Mouse (Mus musculus) embryonic facial prominence, embryonic 15.5 days (tissue): ENCODE measurements around the gene Stap2. TPM values are rescaled to one million over a fixed set of nuclear protein-coding genes. Genes with fewer than 3 reads are reported as not detected.
A peak's percentile ranks its signal among the peaks of the same experiment; 100 is the strongest.

Experiments
- ATAC-seq: fragments of 200-750 bp; cut with Nextera tagmentation; 2 replicates; pipeline ENCODE4 v1.8.0; 2017; ENCODE audit warnings: low read depth, moderate TSS enrichment; ENCODE audit not compliant: insufficient number of reproducible peaks, low FRiP score, low TSS enrichment
- H3K27ac ChIP-seq: fragments of 300-500 bp; sonication (generic); replicated peaks from 2 replicates; pipeline ENCODE4 v1.5.1; 2015; ENCODE audit warnings: mild to moderate bottlenecking, inconsistent platforms
- H3K27me3 ChIP-seq: fragments of 300-500 bp; sonication (generic); 2 replicates; pipeline ENCODE4 v1.6.1; 2015; ENCODE audit warnings: inconsistent platforms
- H3K36me3 ChIP-seq: fragments of 300-500 bp; sonication (generic); 2 replicates; pipeline ENCODE4 v1.6.1; 2015; ENCODE audit warnings: mild to moderate bottlenecking, inconsistent platforms
- H3K4me1 ChIP-seq: fragments of 300-500 bp; sonication (generic); 2 replicates; pipeline ENCODE4 v1.6.1; 2015; ENCODE audit warnings: inconsistent platforms
- H3K4me2 ChIP-seq: fragments of 300-500 bp; sonication (generic); replicated peaks from 2 replicates; pipeline ENCODE4 v1.6.1; 2015; ENCODE audit warnings: mild to moderate bottlenecking, inconsistent platforms
- H3K4me3 ChIP-seq: fragments of 300-500 bp; sonication (generic); replicated peaks from 2 replicates; pipeline ENCODE4 v1.5.1; 2015; ENCODE audit warnings: mild to moderate bottlenecking, inconsistent platforms
- H3K9ac ChIP-seq: fragments of 300-500 bp; sonication (generic); 2 replicates; pipeline ENCODE4 v1.6.1; 2015; ENCODE audit warnings: inconsistent platforms
- H3K9me3 ChIP-seq: fragments of 300-500 bp; sonication (generic); replicated peaks from 2 replicates; pipeline ENCODE4 v1.6.1; 2016; ENCODE audit warnings: inconsistent platforms
- WGBS: fragments of 180-500 bp; shearing (Covaris S2); methylation state at CpG from one replicate; pipeline ENCODE4 v1.1.7; 2015; 5-methylcytosine and 5-hydroxymethylcytosine counted together
- polyA plus RNA-seq: library from polyadenylated mRNA; unstranded; fragments of >200 nt; fragmentation: Nextera tagmentation; extraction: Ambion mirVana; gene quantifications from 2 replicates; pipeline ENCODE4 v1.2.1, GENCODE M21; 2015

The Stap2 gene
- polyA plus RNA-seq, 1 experiment from 2014 or later: 24.5 TPM

GRCm38 (mm10) chr17:56015293-56015692 is 9.9 kb upstream of the Stap2 start:
- Histone ChIP-seq H3K27ac (no peak overlapping the region), H3K9me3 (no peaks in the 10 kb centered on the region), H3K4me1 (peaks cover 11% of the 10 kb centered on the region), H3K36me3 (peaks cover 86% of the 10 kb centered on the region), H3K4me3 (no peak overlapping the region), H3K27me3 (no peaks in the 10 kb centered on the region), H3K4me2 (no peak overlapping the region), H3K9ac (no peak overlapping the region)
- ATAC-seq: no peak
- 89% methylated on average over 9 of the region's 9 CpGs for WGBS

GRCm38 (mm10) chr17:56011441-56011840 is 6.1 kb upstream of the Stap2 start:
- peaks cover 47% of the 10 kb centered on the region for H3K36me3 ChIP-seq
- H3K4me2 ChIP-seq: no peak overlapping the region
- H3K27me3 ChIP-seq: no peaks in the 10 kb centered on the region
- H3K4me1 ChIP-seq: peaks cover 31% of the 10 kb centered on the region
- H3K9ac ChIP-seq: no peak overlapping the region
- no peak overlapping the region for H3K4me3 ChIP-seq
- 85% methylated on average over 7 of the region's 7 CpGs for WGBS
- H3K9me3 ChIP-seq: no peaks in the 10 kb centered on the region
- no peak for ATAC-seq
- 0 out of 2 replicates have a peak overlapping the region, but pooled peaks have one; percentile 7 for H3K27ac ChIP-seq

DNA sequence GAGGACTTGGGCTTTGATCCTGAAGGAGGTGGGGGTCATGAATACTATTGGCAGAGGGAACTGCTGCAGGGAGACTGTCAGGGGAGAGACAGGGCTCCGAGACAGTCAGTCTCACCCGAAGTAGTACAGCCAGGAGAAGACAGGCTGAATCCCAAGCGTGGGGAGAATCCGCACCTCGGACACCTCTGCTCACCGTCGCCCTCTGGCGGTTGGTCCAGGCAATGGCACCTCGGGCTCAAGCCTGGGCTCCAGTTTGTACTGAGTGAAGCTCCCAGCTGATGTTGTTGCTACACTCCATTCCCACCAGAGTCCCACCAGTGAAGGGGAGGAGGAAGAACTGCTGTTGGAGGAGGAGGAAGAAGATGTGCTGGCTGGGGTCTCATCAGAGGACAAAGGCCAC is 5.3 kb upstream of the Stap2 start:
- Histone ChIP-seq H3K36me3 (peaks cover 40% of the 10 kb centered on the region), H3K27ac (no peak overlapping the region), H3K4me1 (peaks cover 31% of the 10 kb centered on the region), H3K4me3 (peak overlapping the region; percentile 67), H3K9ac (0 out of 2 replicates have a peak overlapping the region, but pooled peaks have one; percentile 66), H3K9me3 (no peaks in the 10 kb centered on the region), H3K27me3 (no peaks in the 10 kb centered on the region), H3K4me2 (peak overlapping the region; percentile 99)
- no peak for ATAC-seq
- 4% methylated on average over 9 of the region's 9 CpGs for whole genome bisulfite sequencing

DNA sequence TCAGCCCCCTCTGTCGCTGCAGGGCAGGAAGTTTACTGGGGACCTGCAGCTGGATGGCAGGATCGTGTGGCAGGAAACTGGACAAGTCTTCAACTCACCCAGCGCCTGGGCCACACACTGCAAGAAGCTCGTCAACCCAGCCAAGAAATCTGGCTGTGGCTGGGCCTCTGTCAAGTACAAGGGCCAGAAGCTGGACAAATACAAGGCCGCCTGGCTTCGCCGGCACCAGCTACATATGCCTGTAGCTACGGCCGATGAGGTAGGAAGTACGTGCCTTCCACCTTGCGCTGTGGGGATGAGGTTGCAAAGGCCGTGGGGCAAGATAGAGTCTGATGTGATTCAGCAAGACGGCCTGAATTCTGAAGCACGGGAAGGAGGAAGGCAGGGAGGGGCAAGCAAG is 4.9 kb upstream of the Stap2 start:
- 67% methylated on average over 14 of the region's 14 CpGs for WGBS
- Histone ChIP-seq H3K27me3 (no peaks in the 10 kb centered on the region), H3K36me3 (peaks cover 36% of the 10 kb centered on the region), H3K27ac (peak overlapping the region; percentile 90; the same call in 1 of the 2 replicates), H3K4me1 (peaks cover 31% of the 10 kb centered on the region), H3K4me3 (peak overlapping the region; percentile 67), H3K9me3 (no peaks in the 10 kb centered on the region), H3K4me2 (peak overlapping the region; percentile 99), H3K9ac (peak overlapping the region; percentile 66)
- no peak for ATAC-seq

GRCm38 (mm10) chr17:56009962-56010240 is 4.5 kb upstream of the Stap2 start:
- no peaks in the 10 kb centered on the region for H3K9me3 ChIP-seq
- H3K36me3 ChIP-seq: peaks cover 32% of the 10 kb centered on the region
- H3K27me3 ChIP-seq: no peaks in the 10 kb centered on the region
- WGBS: 33% methylated on average over 2 of the region's 2 CpGs
- peak overlapping the region; percentile 99 for H3K4me2 ChIP-seq
- H3K4me3 ChIP-seq: peak overlapping the region; percentile 67
- peaks cover 31% of the 10 kb centered on the region for H3K4me1 ChIP-seq
- no peak for ATAC-seq
- peak overlapping the region; percentile 66 for H3K9ac ChIP-seq
- H3K27ac ChIP-seq: 0 out of 2 replicates have a peak overlapping the region, but pooled peaks have one; percentile 90

DNA sequence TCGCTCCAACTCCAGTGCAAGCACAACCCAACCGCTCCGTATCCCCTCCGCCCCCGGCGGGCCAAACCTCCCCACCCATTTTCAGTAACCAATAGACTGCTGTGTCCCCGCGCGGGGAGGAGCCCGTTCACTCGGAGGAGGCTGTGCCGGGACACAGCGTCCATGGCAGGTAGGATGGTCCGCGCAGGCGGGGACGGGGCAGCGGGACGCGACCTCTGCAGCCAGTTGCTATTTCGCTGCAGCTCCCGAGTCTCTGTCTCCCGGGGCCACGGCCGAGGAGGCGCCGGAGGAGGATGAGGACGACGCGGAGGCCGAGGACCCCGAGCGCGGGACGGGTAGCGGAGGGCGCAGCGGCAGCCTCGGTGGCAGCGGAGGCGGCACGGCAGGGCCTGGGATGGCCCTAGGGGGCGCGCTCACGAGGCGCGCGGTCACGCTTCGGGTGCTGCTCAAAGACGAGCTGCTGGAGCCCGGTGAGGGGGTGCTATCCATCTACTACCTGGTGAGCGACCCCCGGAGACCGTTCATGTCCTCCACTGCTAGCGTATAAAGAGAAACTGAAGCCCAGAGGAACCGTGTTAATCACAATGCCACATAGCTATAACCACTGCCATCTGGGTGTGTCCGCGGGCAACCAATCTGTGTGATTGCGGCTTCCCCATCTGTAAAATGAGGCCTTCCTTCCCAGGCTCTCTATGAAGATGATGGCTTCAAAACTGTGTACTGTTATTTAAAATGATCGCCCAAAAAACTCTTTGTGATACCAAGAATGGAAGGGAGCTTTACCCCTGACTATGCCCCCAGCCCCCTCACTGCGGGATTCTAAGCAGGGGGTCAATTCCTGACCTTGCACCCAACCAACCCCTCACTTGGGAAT is 3.9 kb upstream of the Stap2 start:
- H3K4me3 ChIP-seq: peak overlapping the region; percentile 67
- H3K27ac ChIP-seq: peak overlapping the region; percentile 90
- H3K4me1 ChIP-seq: peaks cover 31% of the 10 kb centered on the region
- H3K27me3 ChIP-seq: no peaks in the 10 kb centered on the region
- H3K9ac ChIP-seq: peak overlapping the region; percentile 66
- H3K36me3 ChIP-seq: peaks cover 29% of the 10 kb centered on the region
- WGBS: under 1% methylated on average over 61 of the region's 62 CpGs
- no peaks in the 10 kb centered on the region for H3K9me3 ChIP-seq
- H3K4me2 ChIP-seq: peak overlapping the region; percentile 99
- peak; percentile 89 for ATAC-seq

GRCm38 (mm10) chr17:56008356-56009087 is 3.1 kb upstream of the Stap2 start:
- H3K27me3 ChIP-seq: no peaks in the 10 kb centered on the region
- H3K4me2 ChIP-seq: peak overlapping the region; percentile 99
- under 1% methylated on average over 21 of the region's 21 CpGs for WGBS
- peak overlapping the region; percentile 31; the same call in 1 of the 2 replicates for H3K9ac ChIP-seq
- peak; percentile 93 for ATAC-seq
- no peaks in the 10 kb centered on the region for H3K9me3 ChIP-seq
- peak overlapping the region; percentile 90 for H3K27ac ChIP-seq
- H3K4me3 ChIP-seq: peak overlapping the region; percentile 67
- H3K4me1 ChIP-seq: peaks cover 31% of the 10 kb centered on the region
- H3K36me3 ChIP-seq: peaks cover 21% of the 10 kb centered on the region

DNA sequence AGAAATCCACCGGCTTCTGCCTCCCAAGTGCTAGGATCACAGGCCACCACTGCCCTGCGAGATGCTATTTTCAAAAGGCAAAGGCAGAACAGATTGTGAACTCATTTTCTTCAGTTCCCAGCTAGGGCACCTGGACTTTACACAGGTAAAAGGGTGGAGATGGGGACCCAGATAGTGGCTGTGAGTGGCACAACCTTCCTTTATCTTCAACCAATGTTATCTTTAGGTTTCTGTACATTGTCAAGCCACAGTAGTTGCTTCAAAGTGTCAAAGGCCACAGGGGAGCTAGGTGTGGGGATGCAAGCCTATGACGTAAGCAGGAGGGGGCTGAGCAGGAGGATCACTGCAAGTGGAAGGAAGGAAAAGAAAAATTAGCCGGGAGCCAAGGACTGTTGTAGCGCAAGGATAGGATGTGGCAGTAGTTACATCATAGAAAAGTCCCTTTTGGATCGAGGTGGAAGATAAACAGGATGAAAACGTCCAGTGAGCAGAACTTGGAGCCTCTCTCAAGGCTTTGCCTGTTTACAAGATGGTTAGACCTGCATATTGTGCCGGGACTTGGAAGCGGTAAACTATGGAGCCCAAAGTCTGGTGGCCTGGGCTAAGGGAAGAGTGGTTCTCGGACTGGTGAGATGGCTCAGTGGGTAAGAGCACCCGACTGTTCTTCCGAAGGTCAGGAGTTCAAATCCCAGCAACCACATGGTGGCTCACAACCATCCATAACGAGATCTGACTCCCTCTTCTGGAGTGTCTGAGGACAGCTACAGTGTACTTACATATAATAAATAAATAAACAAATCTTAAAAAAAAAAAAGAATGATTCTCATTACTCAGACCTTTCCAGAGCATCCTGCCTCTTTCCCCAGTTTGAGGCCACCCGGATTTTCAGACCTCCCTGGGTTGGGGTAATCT is 2.3 kb upstream of the Stap2 start:
- Histone ChIP-seq H3K9me3 (no peaks in the 10 kb centered on the region), H3K4me3 (peak overlapping the region; percentile 67), H3K27me3 (no peaks in the 10 kb centered on the region), H3K9ac (no peak overlapping the region), H3K36me3 (peaks cover 15% of the 10 kb centered on the region), H3K4me1 (peaks cover 31% of the 10 kb centered on the region), H3K27ac (peak overlapping the region; percentile 90), H3K4me2 (peak overlapping the region; percentile 99)
- peak; percentile 5; the same call in 1 of the 2 replicates for ATAC-seq
- WGBS: 24% methylated on average over 14 of the region's 14 CpGs

DNA sequence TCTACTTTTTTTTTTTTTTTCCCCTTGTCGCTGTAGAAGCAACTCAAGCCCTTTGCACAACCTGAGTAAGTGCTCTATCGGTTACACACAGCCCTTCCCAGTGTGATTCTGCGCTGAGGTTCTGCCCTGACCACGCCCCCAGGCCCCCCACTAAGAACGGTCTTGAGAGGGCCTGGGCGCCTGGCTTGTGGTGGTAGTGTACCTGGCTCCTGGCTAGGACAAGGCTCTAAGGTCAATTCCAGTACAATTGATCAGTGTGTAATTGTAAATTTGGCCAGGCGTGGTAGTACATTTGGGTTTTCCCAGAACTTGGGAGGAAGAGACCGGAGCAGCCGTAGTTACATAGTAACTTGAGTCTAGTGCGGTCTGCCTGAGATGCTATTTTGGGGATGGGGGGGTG is 1.6 kb upstream of the Stap2 start:
- Histone ChIP-seq H3K9me3 (no peaks in the 10 kb centered on the region), H3K4me3 (no peak overlapping the region), H3K27me3 (no peaks in the 10 kb centered on the region), H3K36me3 (peaks cover 8% of the 10 kb centered on the region), H3K27ac (0 out of 2 replicates have a peak overlapping the region, but pooled peaks have one; percentile 44), H3K4me2 (no peak overlapping the region), H3K4me1 (peaks cover 31% of the 10 kb centered on the region), H3K9ac (no peak overlapping the region)
- no peak for ATAC-seq
- 47% methylated on average over 10 of the region's 10 CpGs for WGBS

- H3K27me3 ChIP-seq: peaks cover 10% of the 10 kb centered on the region
- no peak overlapping the region for H3K4me2 ChIP-seq
- no peak overlapping the region for H3K4me3 ChIP-seq
- 0 out of 2 replicates have a peak, but pooled peaks cover under 1% of the 10 kb centered on the region for H3K36me3 ChIP-seq
- no peak for ATAC-seq
- H3K9ac ChIP-seq: no peak overlapping the region
- 76% methylated on average over 3 of the region's 3 CpGs for WGBS
- no peaks in the 10 kb centered on the region for H3K9me3 ChIP-seq
- H3K4me1 ChIP-seq: peaks cover 15% of the 10 kb centered on the region
- H3K27ac ChIP-seq: no peak overlapping the region
Measured at GRCm38 (mm10) chr17:56003000-56003399, 2.4 kb downstream of the Stap2 start.
